Mouse (Mus musculus): ENCODE measurements around the gene Polr2f. TPM values are rescaled to one million over a fixed set of nuclear protein-coding genes. Genes with fewer than 3 reads are reported as not detected.

Polr2f gene
- total RNA-seq, 2 experiments from 2014 or later = 98.4 to 106 TPM

GRCm38 (mm10) chr15:79111774-79112173, 29.0 kb upstream of the Polr2f start:
- intact Hi-C loops (cut with DNase I) = no loop called here
- no peak for DNase-seq (ENCODE audit: low spot score in 2 of 2)

DNA sequence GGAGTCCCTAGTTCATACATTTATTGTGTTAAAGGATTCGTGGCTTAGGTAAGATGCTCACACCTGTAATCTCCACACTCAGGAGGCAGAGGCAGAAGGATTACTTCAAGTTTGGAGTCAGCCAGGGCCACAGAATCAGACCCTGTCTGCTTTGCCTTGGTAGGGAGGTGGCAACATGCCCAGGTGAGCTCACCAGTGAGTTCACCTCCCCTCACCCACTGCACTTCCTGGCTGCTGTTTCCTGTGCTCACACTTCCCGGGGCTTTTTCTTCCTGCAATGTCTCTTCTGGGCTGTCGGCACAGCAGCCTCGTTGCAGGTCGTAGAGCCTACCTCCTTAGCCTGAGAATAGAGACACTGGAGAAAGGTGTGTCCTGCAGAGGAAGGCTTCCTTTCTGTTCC, 25.5 kb upstream of the Polr2f start:
- DNase-seq (ENCODE audit: low spot score in 2 of 2) = no peak
- intact Hi-C loops (cut with DNase I) = no loop called here

- no peak for DNase-seq (ENCODE audit: low spot score in 2 of 2)
- intact Hi-C loops (cut with DNase I) = no loop called here
These were observed 21.3 kb upstream of the Polr2f start for GRCm38 (mm10) chr15:79119491-79119890.

DNA sequence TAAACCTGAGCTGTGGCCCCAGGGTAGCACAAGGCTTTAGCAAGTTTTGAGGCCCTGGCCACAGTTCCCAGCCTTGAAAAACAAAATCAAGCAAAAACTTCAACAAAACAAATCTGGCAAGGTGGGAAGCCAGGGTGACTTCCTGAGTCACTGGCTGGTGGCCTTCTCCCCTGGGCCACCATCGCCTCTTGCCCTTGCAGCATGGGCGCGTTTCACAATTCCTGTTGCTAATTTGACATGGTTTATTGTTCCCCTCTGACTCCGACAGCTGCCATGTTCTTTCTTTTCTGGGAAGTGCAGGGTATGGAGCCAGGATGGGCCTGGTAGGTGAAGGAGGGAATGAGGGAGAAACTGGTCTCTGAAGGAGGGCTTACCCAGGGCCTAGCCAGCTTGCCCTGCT, 18.7 kb upstream of the Polr2f start:
- intact Hi-C loops (cut with DNase I) = no loop called here
- no peak for DNase-seq (ENCODE audit: low spot score in 2 of 2)

- DNase-seq (ENCODE audit: low spot score in 2 of 2) = no peak
- intact Hi-C loops (cut with DNase I) = no loop called here
These were observed 18.3 kb upstream of the Polr2f start for GRCm38 (mm10) chr15:79122546-79122945.

DNA sequence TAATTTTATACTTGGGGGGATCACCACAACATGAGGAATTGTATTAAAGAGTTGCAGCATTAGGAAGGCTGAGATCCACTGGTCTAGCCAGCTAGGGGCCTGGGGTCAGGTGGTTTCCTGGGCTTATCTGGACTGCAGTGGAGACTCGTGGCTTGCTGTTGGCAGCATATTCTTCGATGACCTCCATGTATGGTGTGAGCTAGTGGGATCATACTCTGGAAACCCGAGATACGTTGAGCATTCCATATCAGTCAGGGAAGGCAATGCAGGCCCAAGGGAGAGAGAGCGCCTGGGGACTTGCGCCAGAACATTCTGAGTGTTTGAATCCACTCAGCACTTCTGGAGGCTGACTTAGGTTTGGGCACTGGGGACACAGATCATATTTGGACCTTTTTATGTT, 17.1 kb upstream of the Polr2f start:
- intact Hi-C loops (cut with DNase I) = no loop called here
- DNase-seq (ENCODE audit: low spot score in 2 of 2) = no peak

DNA sequence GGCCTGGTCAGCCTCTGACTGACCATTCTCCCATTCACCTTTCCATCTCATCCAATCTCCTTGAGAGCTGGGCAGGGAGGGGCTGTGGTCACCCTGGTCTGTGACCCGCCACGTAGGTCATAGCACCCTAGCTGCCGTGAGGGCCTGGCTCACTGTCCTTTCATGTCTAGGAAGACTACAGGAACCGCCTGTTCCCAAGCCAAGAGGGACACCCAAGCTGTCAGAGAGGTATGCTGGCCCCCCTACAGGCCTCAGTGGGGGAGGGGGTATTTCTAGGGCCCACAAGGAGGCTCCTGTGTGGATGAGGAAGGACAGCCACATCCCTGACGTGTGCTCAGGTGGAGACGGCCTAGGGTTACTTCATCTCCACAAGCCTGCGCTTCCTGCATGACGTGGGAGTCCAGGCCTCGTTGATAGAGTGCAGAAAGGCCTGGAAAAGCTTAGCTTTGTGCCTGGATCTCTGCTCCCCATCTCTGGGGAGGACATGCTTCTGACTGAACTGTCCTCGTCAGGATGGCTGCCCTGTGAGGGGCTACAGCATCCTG, 16.4 kb upstream of the Polr2f start:
- DNase-seq (ENCODE audit: low spot score in 2 of 2) = no peak
- intact Hi-C loops (cut with DNase I) = no loop called here

DNA sequence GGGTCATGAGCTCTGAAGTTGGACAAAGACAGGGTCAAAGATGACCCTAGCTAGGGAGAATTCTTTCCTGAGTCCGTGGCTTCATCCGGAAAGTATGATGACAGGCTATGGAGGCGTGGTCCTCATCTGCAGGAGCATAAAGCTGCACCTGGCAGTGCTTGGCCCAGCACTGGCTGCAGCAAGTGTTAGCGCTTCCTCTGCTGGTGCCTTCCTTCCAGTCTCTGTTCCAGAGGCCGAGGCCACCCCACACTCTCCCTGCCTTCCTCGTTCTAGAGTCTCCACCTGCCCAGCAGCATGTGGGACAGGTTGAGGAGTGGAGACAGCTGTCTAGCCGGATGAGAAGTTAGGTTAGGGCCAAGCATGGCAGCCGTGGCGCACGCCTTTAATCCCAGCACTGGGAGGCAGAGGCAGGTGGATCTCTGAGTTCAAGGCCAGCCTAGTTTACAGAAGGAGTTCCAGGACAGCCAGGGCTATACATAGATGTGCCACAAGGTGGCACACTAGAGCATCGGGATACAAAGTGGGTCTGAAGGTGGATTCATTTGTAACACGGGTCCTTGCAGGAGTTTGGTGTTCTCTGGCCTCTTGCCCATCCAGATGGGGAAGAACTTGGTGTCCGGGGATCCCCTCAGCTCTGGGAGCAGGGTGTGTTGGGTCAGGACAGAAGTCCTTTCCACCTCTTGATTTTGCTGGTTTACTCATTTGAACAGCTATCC, 14.4 kb upstream of the Polr2f start:
- intact Hi-C loops (cut with DNase I) = loop anchor here (5.0 kb wide), 1 partner anchor 34 kb away; no protein-coding TSS in a partner anchor
- peak; percentile 28 to 35 for DNase-seq (ENCODE audit: low spot score in 2 of 2)

DNA sequence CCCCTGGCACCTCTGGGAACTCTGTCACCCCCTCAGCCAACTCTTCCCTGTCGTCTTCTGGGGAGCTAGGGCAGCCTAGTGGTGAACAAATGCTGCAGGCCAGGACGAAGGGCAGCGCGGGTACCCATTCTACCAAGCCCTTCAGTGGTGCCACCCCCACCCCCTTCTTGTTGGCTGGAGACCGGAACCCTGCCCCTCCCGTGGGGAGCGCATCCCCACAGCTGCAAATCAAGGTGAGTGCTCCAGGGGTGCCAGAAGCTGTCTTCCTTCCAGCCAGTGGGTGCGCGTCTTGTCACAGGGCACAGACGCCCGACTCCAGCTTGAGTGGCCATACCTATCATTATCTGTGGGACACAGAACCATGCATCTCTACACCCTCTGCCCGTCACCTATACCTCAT, 13.7 kb upstream of the Polr2f start:
- DNase-seq (ENCODE audit: low spot score in 2 of 2) = no peak
- intact Hi-C loops (cut with DNase I) = loop anchor here (5.0 kb wide), 1 partner anchor 35 kb away; no protein-coding TSS in a partner anchor

DNA sequence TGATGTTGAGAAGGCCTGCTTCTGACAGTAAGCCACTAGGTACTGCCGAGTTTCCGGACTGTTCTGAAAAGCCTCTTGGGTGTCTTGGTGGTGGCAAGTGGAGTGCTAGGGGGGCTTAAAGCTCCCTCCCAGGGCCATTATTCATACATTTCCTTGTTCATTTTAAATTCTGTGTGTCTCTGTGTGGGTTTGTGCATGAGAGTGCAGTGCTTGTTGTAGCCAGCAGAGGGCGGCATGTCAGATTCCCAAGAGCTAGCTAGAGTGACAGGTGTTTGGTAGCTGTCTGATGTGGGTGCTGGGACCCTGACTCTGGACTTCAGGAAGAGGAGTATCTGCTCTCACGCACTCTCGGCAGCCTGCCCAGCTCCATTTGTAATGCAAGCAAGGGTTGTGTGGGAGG, 12.6 kb upstream of the Polr2f start:
- no peak for DNase-seq (ENCODE audit: low spot score in 2 of 2)
- intact Hi-C loops (cut with DNase I) = loop anchor here (5.0 kb wide), 1 partner anchor 36 kb away; no protein-coding TSS in a partner anchor

- intact Hi-C loops (cut with DNase I) = loop anchor here (5.0 kb wide), 1 partner anchor 37 kb away; no protein-coding TSS in a partner anchor
- no peak for DNase-seq (ENCODE audit: low spot score in 2 of 2)
These were observed 11.5 kb upstream of the Polr2f start for GRCm38 (mm10) chr15:79129311-79129710.

GRCm38 (mm10) chr15:79130782-79131181, 10.0 kb upstream of the Polr2f start:
- no peak for DNase-seq (ENCODE audit: low spot score in 2 of 2)
- intact Hi-C loops (cut with DNase I) = no loop called here

DNA sequence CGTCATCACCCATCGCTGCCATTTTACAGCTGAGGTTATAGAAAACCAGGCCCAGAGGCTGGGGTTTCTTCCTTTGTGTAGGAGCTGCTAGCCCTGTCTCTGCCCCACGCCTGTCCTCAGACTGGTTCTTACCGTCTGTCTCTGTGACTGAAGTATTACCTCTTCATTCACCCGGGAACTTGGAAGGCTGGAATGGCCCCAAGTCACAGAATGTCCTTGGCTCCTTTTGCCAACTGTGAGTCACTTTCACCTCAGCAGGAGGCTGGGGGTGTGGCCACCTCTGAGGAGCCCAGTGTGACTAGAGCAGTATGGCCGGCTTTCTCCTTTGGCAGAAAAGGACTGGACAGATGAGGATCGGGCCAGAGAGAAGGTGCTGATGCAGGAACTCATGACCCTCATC, 9.4 kb upstream of the Polr2f start:
- intact Hi-C loops (cut with DNase I) = no loop called here

GRCm38 (mm10) chr15:79133191-79133661, 7.6 kb upstream of the Polr2f start:
- intact Hi-C loops (cut with DNase I) = no loop called here
- no peak for DNase-seq (ENCODE audit: low spot score in 2 of 2)

More for the DNA sequence above, 9.4 kb upstream of the Polr2f start:
- DNase-seq (ENCODE audit: low spot score in 2 of 2) = peak in 1 of 2 experiments; percentile 32

- no peak for DNase-seq (ENCODE audit: low spot score in 2 of 2)
- intact Hi-C loops (cut with DNase I) = no loop called here
These were observed 6.1 kb upstream of the Polr2f start for GRCm38 (mm10) chr15:79134496-79135270.

GRCm38 (mm10) chr15:79135332-79135731, 5.5 kb upstream of the Polr2f start:
- intact Hi-C loops (cut with DNase I) = no loop called here
- no peak for DNase-seq (ENCODE audit: low spot score in 2 of 2)

- DNase-seq (ENCODE audit: low spot score in 2 of 2) = no peak
- intact Hi-C loops (cut with DNase I) = no loop called here
These were observed 4.8 kb upstream of the Polr2f start for GRCm38 (mm10) chr15:79135783-79136575.

GRCm38 (mm10) chr15:79139640-79140039, 1.2 kb upstream of the Polr2f start:
- DNase-seq (ENCODE audit: low spot score in 2 of 2) = no peak
- intact Hi-C loops (cut with DNase I) = no loop called here

GRCm38 (mm10) chr15:79141566-79141917, 733 bp downstream of the Polr2f start:
- DNase-seq (ENCODE audit: low spot score in 2 of 2) = no peak
- intact Hi-C loops (cut with DNase I) = no loop called here

- intact Hi-C loops (cut with DNase I) = no loop called here
These were observed 2.5 kb downstream of the Polr2f start for GRCm38 (mm10) chr15:79143316-79143715.

More at GRCm38 (mm10) chr15:79143316-79143715, 2.5 kb downstream of the Polr2f start:
- no peak for DNase-seq (ENCODE audit: low spot score in 2 of 2)

Data from left cerebral cortex, postnatal 25 days (tissue).